Mouse (Mus musculus) intestine, embryonic 15.5 days (tissue): ENCODE measurements around the gene 2210016F16Rik. TPM values are rescaled to one million over a fixed set of nuclear protein-coding genes. Genes with fewer than 3 reads are reported as not detected.

Experiments
- microRNA counts: library from miRNA; unstranded; fragments of <30 nt; microRNA quantifications from one replicate; lab custom pipeline; 2016
- polyA plus RNA-seq: library from polyadenylated mRNA; unstranded; fragments of >200 nt; fragmentation: Nextera tagmentation; extraction: Ambion mirVana; gene quantifications from 2 replicates; pipeline ENCODE4 v1.2.1, GENCODE M21; 2015

2210016F16Rik gene
- polyA plus RNA-seq, 1 experiment from 2014 or later: 42.1 TPM

MicroRNAs encoded within 50 kb of the gene (microRNA counts, 519-probe panel; counts per million panel counts)
- 2,789 counts per million, percentile 72 among the panel's probes with 10 or more counts for microRNA mmu-miR-7a (lab: Ali Mortazavi, UCI)

Other genes with a start within 250 kb of the 2210016F16Rik start
- 43.0 and 44.0 TPM in 2 replicates for gene Idnk, start 227.6 kb downstream of the 2210016F16Rik start, polyA plus RNA-seq
- gene Ubqln1, start 169.6 kb downstream of the 2210016F16Rik start, polyA plus RNA-seq: 102 and 107 TPM in 2 replicates
- gene Gkap1, start 109.5 kb downstream of the 2210016F16Rik start, polyA plus RNA-seq: 20.0 and 21.5 TPM in 2 replicates
- 0.40 and 0.69 TPM in 2 replicates for gene Kif27, start 26.1 kb downstream of the 2210016F16Rik start, polyA plus RNA-seq
- gene Rmi1, start 17.0 kb upstream of the 2210016F16Rik start, polyA plus RNA-seq: 21.5 and 25.7 TPM in 2 replicates
- gene Hnrnpk, start 18.1 kb upstream of the 2210016F16Rik start, polyA plus RNA-seq: 1,180 and 1,388 TPM in 2 replicates
- gene Slc28a3, start 225.7 kb upstream of the 2210016F16Rik start, polyA plus RNA-seq: 0.65 and 0.91 TPM in 2 replicates